Mouse (Mus musculus) liver, adult 2 months (tissue): ENCODE measurements around the gene Tmem50a. TPM values are rescaled to one million over a fixed set of nuclear protein-coding genes. Genes with fewer than 3 reads are reported as not detected.

Experiments used
- DNase-seq: peaks from one replicate; pipeline ENCODE4 v3.0.0-alpha.2; 2011; ENCODE audit warnings: low read depth, low spot score; ENCODE audit errors: extremely low read depth
- H3K27ac ChIP-seq: fragments of 200-500 bp; replicated peaks from 2 replicates; pipeline ENCODE4 v1.5.1; 2012; ENCODE audit warnings: low read depth, mild to moderate bottlenecking, control low read depth, inconsistent platforms, low read length; ENCODE audit not compliant: insufficient read depth
- H3K27me3 ChIP-seq: fragments of 200-500 bp; 2 replicates; pipeline ENCODE4 v1.6.1; 2012; ENCODE audit warnings: mild to moderate bottlenecking, moderate library complexity, low read length, inconsistent platforms; ENCODE audit not compliant: control insufficient read depth, insufficient read depth
- H3K36me3 ChIP-seq: fragments of 200-500 bp; 2 replicates; pipeline ENCODE4 v1.6.1; 2012; ENCODE audit warnings: low read length, inconsistent platforms; ENCODE audit not compliant: control insufficient read depth, insufficient read depth
- H3K4me1 ChIP-seq: fragments of 200-500 bp; 2 replicates; pipeline ENCODE4 v1.6.1; 2011; ENCODE audit warnings: low read length; ENCODE audit not compliant: control insufficient read depth, insufficient read depth
- H3K4me3 ChIP-seq: fragments of 200-500 bp; 2 replicates; pipeline ENCODE4 v1.5.1; 2011; ENCODE audit warnings: low read depth, mild to moderate bottlenecking, control low read depth, low read length, moderate library complexity; ENCODE audit not compliant: insufficient read depth
- H3K79me2 ChIP-seq: fragments of 200-500 bp; 2 replicates; pipeline ENCODE4 v1.6.1; 2012; ENCODE audit warnings: inconsistent platforms, mild to moderate bottlenecking, low read length, moderate library complexity; ENCODE audit not compliant: control insufficient read depth, insufficient read depth
- H3K9ac ChIP-seq: fragments of 200-500 bp; 2 replicates; pipeline ENCODE4 v1.6.1; 2012; ENCODE audit warnings: low read depth, mild to moderate bottlenecking, control low read depth, inconsistent platforms, low read length
- CTCF ChIP-seq: fragments of 200-500 bp; IDR thresholded peaks from 2 replicates; pipeline ENCODE4 v1.5.1; 2011; ENCODE audit warnings: low read depth, low read length, control low read depth
- POLR2A ChIP-seq: fragments of 200-500 bp; IDR thresholded peaks from 2 replicates; pipeline ENCODE4 v1.6.1; 2011; ENCODE audit warnings: low read length, control low read depth; ENCODE audit not compliant: insufficient read depth; ENCODE audit errors: extremely low read depth
- WGBS: fragments of 180-500 bp; shearing (Covaris S2); methylation state at CpG from one replicate; pipeline ENCODE4 v1.1.7; 2018; 5-methylcytosine and 5-hydroxymethylcytosine counted together
- polyA plus RNA-seq: library from polyadenylated mRNA; depleted of rRNA; stranded (reverse); fragments of >200 nt; gene quantifications from 2 replicates; pipeline ENCODE4 v1.2.3, GENCODE M21; 2012
- total RNA-seq: library from RNA; depleted of rRNA; stranded (reverse); fragments of >200 nt; gene quantifications from 2 replicates; pipeline ENCODE4 v1.2.3, GENCODE M21; 2014

Tmem50a gene
- total and polyA plus RNA-seq, 2 experiments, result 90.6 to 115 TPM

DNA sequence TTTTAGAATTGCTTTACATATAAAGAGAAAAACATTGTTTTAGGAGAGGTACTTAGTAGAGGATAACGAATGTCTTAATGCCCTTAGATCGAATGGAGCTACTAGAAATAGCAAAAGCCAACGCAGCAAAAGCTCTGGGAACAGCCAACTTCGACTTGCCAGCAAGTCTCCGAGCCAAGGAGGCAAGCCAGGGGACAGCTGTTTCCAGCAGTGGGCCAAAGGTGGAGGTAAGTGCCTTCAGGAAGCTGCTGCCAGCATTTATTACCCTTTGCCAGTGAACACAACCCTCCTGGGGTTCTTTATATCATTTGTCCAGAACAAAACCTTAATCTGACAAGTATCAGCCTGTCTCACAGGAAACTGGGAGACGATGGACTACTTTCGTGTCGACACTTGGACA, 10.4 kb upstream of the Tmem50a start:
- peak overlapping the region; percentile 69 for H3K9ac ChIP-seq
- TF ChIP-seq POLR2A (no peak), CTCF (no peak)
- no peaks in the 10 kb centered on the region for H3K27me3 ChIP-seq
- 1% methylated on average over 8 of the region's 8 CpGs for WGBS
- peaks cover 35% of the 10 kb centered on the region for H3K36me3 ChIP-seq
- DNase-seq, result peak; percentile 67
- peaks cover 5% of the 10 kb centered on the region; the same call in 1 of the 2 replicates for H3K4me1 ChIP-seq
- peaks cover 10% of the 10 kb centered on the region for H3K79me2 ChIP-seq
- peak overlapping the region; percentile 28; the same call in 1 of the 2 replicates for H3K27ac ChIP-seq
- H3K4me3 ChIP-seq, result peak overlapping the region; percentile 78

DNA sequence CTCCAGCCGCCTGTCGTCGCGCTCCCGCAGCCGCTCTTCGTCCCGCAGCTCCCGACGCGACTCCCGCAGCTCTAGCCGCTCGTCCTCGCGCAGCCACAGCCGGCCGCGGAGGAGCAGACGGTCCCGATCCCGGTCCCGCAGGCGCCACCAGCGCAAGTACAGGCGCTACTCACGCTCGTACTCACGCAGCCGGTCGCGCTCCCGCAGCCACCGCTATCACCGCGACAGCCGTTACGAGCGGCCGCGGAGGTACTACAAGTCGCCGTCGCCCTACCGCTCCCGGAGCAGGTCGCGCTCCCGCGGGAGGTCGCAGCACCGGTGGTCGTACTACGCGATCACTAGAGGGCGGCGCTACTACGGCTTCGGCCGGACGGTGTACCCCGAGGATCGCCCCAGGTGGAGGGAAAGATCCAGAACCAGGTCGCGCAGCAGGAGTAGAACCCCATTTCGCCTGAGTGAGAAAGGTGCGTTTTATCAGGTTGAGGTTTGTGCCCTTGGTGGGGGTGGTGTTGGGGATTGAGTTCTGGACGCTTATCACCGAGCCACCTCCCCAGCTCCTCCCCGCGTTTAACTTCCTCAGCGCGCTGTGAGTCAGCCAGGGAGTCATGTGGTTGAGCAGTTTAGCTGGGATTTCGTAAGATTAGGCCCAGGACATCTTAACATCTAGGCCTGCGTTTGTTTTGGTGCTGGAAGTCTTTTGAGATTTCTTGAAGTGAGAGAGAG, 9.4 kb upstream of the Tmem50a start:
- under 1% methylated on average over 75 of the region's 75 CpGs for WGBS
- peaks cover 5% of the 10 kb centered on the region; the same call in 1 of the 2 replicates for H3K4me1 ChIP-seq
- DNase-seq, result peak; percentile 68

DNA sequence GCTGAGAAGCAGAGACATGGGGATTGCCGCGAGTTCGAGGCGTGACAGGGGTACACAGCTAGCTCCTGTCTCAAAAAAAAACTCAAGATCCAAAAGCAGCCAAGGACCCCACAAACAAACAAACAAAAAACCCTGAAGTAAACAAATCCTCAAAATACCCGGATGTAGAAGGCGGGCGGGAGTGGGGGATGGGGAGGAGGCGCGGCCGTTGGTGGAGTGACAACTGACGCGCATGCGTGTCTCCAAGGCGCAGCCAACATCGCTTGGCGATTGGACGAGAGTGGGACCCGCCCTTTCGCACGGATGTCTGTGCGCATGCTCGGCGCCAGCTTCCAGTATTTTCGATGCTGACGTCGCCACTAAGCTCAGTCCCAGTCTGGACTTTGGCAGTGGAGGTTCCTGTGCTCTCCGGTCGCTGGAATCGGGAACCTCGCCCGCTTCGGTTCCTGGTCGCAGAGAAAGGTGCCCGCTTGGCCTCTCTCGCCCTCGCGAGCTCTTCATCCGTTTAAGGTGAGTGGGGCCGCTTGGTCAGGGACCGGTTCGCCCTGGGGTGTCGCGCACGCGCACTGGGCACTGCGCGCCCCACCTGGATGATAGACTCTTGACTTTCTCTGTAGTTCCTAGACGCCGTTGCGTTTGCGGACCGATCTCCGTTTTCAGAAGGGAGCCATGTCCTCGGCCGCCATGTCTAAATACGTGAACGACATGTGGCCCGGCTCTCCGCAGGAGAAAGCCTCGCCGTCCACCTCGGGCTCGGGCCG, 8.6 kb upstream of the Tmem50a start, which contains the start of gene Rsrp1:
Rsrp1 (plus strand) TSS at position 335 of the 761 bp plus-strand sequence.
- Histone ChIP-seq H3K9ac (peak within 1 kb of the TSS; percentile 93), H3K4me1 (peaks cover 5% of the 10 kb centered on the region; the same call in 1 of the 2 replicates), H3K27ac (peak within 1 kb of the TSS; percentile 94), H3K79me2 (peaks cover 10% of the 10 kb centered on the region), H3K4me3 (peak within 1 kb of the TSS; percentile 78), H3K36me3 (peaks cover 35% of the 10 kb centered on the region), H3K27me3 (no peaks in the 10 kb centered on the region)
- DNase-seq, result peak; percentile 92
- WGBS, result under 1% methylated on average over 64 of the region's 64 CpGs
- TF ChIP-seq CTCF (no peak), POLR2A (peak; percentile 100)

More for the DNA sequence above, 9.4 kb upstream of the Tmem50a start:
- Histone ChIP-seq H3K9ac (peak overlapping the region; percentile 93), H3K79me2 (peaks cover 10% of the 10 kb centered on the region), H3K27ac (peak overlapping the region; percentile 94), H3K27me3 (no peaks in the 10 kb centered on the region), H3K36me3 (peaks cover 35% of the 10 kb centered on the region), H3K4me3 (peak overlapping the region; percentile 78)
- TF ChIP-seq POLR2A (0 out of 2 replicates have a peak, but pooled peaks have one; percentile 14), CTCF (no peak)

DNA sequence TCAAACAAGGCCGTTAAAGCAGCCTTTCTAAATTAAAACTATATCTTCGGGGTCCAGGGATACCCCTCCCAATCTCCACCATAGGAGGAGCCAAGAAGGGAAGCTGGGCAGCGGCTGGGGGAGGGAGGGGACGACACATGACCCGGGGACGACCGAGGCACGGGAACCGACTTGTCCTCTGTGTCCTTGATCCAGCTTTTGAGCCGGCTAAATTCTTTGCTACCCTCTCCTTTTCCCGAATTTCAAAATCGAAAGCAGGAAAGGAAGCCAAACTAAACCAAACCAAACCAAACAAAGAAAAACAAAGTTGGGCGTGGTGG, 8.1 kb upstream of the Tmem50a start:
- H3K36me3 ChIP-seq, result peaks cover 30% of the 10 kb centered on the region
- H3K9ac ChIP-seq, result peak overlapping the region; percentile 44
- TF ChIP-seq POLR2A (0 out of 2 replicates have a peak, but pooled peaks have one; percentile 25), CTCF (no peak)
- no peaks in the 10 kb centered on the region for H3K27me3 ChIP-seq
- DNase-seq, result peak; percentile 93
- H3K4me1 ChIP-seq, result peaks cover 7% of the 10 kb centered on the region; the same call in 1 of the 2 replicates
- under 1% methylated on average over 13 of the region's 13 CpGs for WGBS
- H3K79me2 ChIP-seq, result peaks cover 10% of the 10 kb centered on the region
- H3K4me3 ChIP-seq, result peak overlapping the region; percentile 42
- peak overlapping the region; percentile 83 for H3K27ac ChIP-seq

DNA sequence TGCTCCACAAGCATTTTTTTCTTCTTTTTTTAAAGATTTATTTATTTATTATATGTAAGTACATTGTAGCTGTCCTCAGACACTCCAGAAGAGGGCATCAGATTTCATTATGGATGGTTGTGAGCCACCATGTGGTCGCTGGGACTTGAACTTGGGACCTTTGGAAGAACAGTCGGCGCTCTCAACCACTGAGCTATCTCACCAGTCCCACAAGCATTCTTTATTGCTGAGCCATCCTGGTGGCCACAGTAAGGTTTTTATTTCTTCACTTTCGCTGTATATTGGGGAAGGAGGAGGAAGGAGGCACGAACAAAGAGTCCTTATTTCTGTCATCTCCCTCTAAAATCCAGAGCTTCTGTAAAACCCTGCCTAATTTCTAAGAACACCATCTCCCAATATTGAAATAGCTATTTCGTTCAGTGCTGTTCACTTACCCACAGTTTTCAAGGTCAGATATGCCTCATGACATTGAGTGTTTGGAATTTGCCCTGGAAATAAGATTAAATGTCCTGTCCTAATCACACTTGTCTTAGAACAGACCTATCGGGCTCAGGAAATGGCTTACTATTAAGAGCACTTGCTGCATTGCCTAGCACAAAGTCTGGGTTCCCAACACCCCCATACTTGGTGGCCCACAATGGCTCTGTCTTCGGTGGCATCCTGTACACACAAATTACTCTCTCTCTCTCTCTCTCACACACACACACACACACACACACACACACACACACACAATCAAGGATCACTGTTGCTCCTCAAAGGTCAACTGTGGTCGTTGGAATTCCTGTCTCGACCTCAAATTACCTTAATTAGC, 7.5 kb upstream of the Tmem50a start:
- DNase-seq, result peak; percentile 69
- H3K4me3 ChIP-seq, result peak overlapping the region; percentile 42
- peaks cover 10% of the 10 kb centered on the region for H3K79me2 ChIP-seq
- 34% methylated on average over 10 of the region's 10 CpGs for WGBS
- peaks cover 25% of the 10 kb centered on the region for H3K36me3 ChIP-seq
- H3K4me1 ChIP-seq, result peaks cover 7% of the 10 kb centered on the region; the same call in 1 of the 2 replicates
- TF ChIP-seq CTCF (no peak), POLR2A (no peak)
- H3K27ac ChIP-seq, result peak overlapping the region; percentile 83
- no peaks in the 10 kb centered on the region for H3K27me3 ChIP-seq
- peak overlapping the region; percentile 44 for H3K9ac ChIP-seq
